Mouse (Mus musculus) neural tube, embryonic 12.5 days (tissue): ENCODE data around the gene Bicc1. TPM values are rescaled to one million over a fixed set of nuclear protein-coding genes. Genes with fewer than 3 reads are reported as not detected.

ENCODE experiments used
- ATAC-seq: fragments of 200-750 bp; cut with Nextera tagmentation; 2 replicates; pipeline ENCODE4 v1.8.0; 2017; ENCODE audit warnings: low read depth, mild to moderate bottlenecking, moderate TSS enrichment, moderate library complexity; ENCODE audit not compliant: low FRiP score
- H3K27ac ChIP-seq: fragments of 300-500 bp; sonication (generic); 2 replicates; pipeline ENCODE4 v1.5.1; 2016
- H3K27me3 ChIP-seq: fragments of 300-500 bp; sonication (generic); replicated peaks from 2 replicates; pipeline ENCODE4 v1.6.1; 2016; ENCODE audit warnings: mild to moderate bottlenecking
- H3K36me3 ChIP-seq: fragments of 300-500 bp; sonication (generic); 2 replicates; pipeline ENCODE4 v1.6.1; 2016; ENCODE audit warnings: mild to moderate bottlenecking
- H3K4me1 ChIP-seq: fragments of 300-500 bp; sonication (generic); 2 replicates; pipeline ENCODE4 v1.6.1; 2016
- H3K4me2 ChIP-seq: fragments of 300-500 bp; sonication (generic); replicated peaks from 2 replicates; pipeline ENCODE4 v1.6.1; 2016; ENCODE audit warnings: mild to moderate bottlenecking
- H3K4me3 ChIP-seq: fragments of 300-500 bp; sonication (generic); 2 replicates; pipeline ENCODE4 v1.5.1; 2016
- H3K9ac ChIP-seq: fragments of 300-500 bp; sonication (generic); 2 replicates; pipeline ENCODE4 v1.6.1; 2016; ENCODE audit warnings: mild to moderate bottlenecking
- H3K9me3 ChIP-seq: fragments of 300-500 bp; sonication (generic); 2 replicates; pipeline ENCODE4 v1.6.1; 2016; ENCODE audit warnings: mild to moderate bottlenecking
- WGBS: fragments of 180-500 bp; shearing (Covaris S2); methylation state at CpG from one replicate; pipeline ENCODE4 v1.1.7; 2016; 5-methylcytosine and 5-hydroxymethylcytosine counted together
- polyA plus RNA-seq: library from polyadenylated mRNA; unstranded; fragments of >200 nt; fragmentation: Nextera tagmentation; extraction: Ambion mirVana; gene quantifications from 2 replicates; pipeline ENCODE4 v1.2.1, GENCODE M21; 2016

Gene Bicc1
- polyA plus RNA-seq, 1 experiment from 2014 or later: 7.7 TPM

- no peak for ATAC-seq
- H3K27ac ChIP-seq: no peak overlapping the region
- H3K36me3 ChIP-seq: no peaks in the 10 kb centered on the region
- H3K9ac ChIP-seq: no peak overlapping the region
- no peak overlapping the region for H3K4me3 ChIP-seq
- H3K4me1 ChIP-seq: peaks cover 3% of the 10 kb centered on the region; the same call in 1 of the 2 replicates
- 93% methylated on average over 6 of the region's 6 CpGs for WGBS
- no peak overlapping the region for H3K4me2 ChIP-seq
- H3K27me3 ChIP-seq: no peaks in the 10 kb centered on the region
- no peaks in the 10 kb centered on the region for H3K9me3 ChIP-seq
These were observed 5.9 kb downstream of the Bicc1 start for GRCm38 (mm10) chr10:71153610-71154009.

DNA sequence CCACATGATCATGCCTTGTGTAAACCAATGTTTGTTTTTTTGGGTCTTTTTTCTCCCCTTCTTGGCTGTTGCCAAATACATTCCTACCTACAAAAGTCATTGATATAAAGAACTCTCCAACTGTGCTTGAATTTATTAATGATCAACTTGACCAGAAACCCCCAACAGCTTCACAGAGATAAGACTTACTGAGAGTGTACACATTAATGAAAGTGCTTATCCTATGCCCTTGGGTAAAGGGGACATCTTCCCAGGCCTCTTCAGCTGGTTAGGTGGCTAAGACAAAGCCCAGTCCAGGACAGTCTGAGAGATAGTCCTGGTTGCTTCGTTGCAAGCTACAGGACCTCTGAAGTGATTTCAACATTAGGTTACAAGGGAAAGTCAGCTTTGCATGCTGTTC lies 6.4 kb downstream of the Bicc1 start:
- Histone ChIP-seq H3K4me3 (no peak overlapping the region), H3K4me2 (no peak overlapping the region), H3K4me1 (no peaks in the 10 kb centered on the region), H3K27me3 (no peaks in the 10 kb centered on the region), H3K9ac (no peak overlapping the region), H3K9me3 (no peaks in the 10 kb centered on the region), H3K27ac (no peak overlapping the region), H3K36me3 (no peaks in the 10 kb centered on the region)
- 93% methylated on average over 1 of the region's 1 CpGs for WGBS
- no peak for ATAC-seq

- no peak overlapping the region for H3K27ac ChIP-seq
- no peaks in the 10 kb centered on the region for H3K27me3 ChIP-seq
- no peak overlapping the region for H3K4me2 ChIP-seq
- no peak overlapping the region for H3K4me3 ChIP-seq
- no peak overlapping the region for H3K9ac ChIP-seq
- no peak for ATAC-seq
- 89% methylated on average over 2 of the region's 2 CpGs for WGBS
- no peaks in the 10 kb centered on the region for H3K36me3 ChIP-seq
- H3K4me1 ChIP-seq: no peaks in the 10 kb centered on the region
- no peaks in the 10 kb centered on the region for H3K9me3 ChIP-seq
These were observed 9.0 kb downstream of the Bicc1 start for GRCm38 (mm10) chr10:71150486-71150885.

- WGBS: 92% methylated on average over 5 of the region's 5 CpGs
- H3K9me3 ChIP-seq: no peaks in the 10 kb centered on the region
- H3K4me3 ChIP-seq: no peak overlapping the region
- no peak overlapping the region for H3K27ac ChIP-seq
- H3K4me2 ChIP-seq: no peak overlapping the region
- H3K9ac ChIP-seq: no peak overlapping the region
- no peak for ATAC-seq
- no peaks in the 10 kb centered on the region for H3K27me3 ChIP-seq
- H3K36me3 ChIP-seq: no peaks in the 10 kb centered on the region
- no peaks in the 10 kb centered on the region for H3K4me1 ChIP-seq
These were observed 10.4 kb downstream of the Bicc1 start for GRCm38 (mm10) chr10:71148951-71149603.

DNA sequence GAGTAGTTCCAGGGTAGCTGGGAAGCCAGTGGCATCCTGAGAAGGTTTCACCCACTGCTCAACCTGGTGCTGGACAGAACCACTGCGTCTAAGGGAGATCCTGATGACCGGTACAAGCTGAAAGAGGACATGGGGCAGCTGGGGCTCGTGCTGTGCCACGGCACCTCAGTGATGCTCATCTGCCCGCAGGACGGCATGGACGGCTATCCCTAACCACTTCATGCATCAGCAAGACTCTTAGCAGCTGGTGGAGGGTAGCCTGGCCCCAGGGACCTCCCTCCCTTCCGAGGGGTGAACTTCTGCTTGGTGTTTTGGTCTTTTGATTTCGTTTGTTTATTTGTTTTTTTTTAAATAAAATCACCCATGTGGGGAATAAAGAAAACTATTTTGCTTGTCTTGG lies 11.3 kb downstream of the Bicc1 start:
- Histone ChIP-seq H3K36me3 (no peaks in the 10 kb centered on the region), H3K27me3 (no peaks in the 10 kb centered on the region), H3K9me3 (0 out of 2 replicates have a peak, but pooled peaks cover 5% of the 10 kb centered on the region), H3K4me1 (no peaks in the 10 kb centered on the region), H3K9ac (no peak overlapping the region), H3K4me3 (no peak overlapping the region), H3K4me2 (no peak overlapping the region), H3K27ac (no peak overlapping the region)
- ATAC-seq: no peak
- 88% methylated on average over 9 of the region's 9 CpGs for WGBS

GRCm38 (mm10) chr10:71146681-71147615 lies 12.6 kb downstream of the Bicc1 start:
- H3K27me3 ChIP-seq: no peaks in the 10 kb centered on the region
- no peak overlapping the region for H3K4me3 ChIP-seq
- no peak overlapping the region for H3K4me2 ChIP-seq
- H3K9me3 ChIP-seq: 0 out of 2 replicates have a peak, but pooled peaks cover 5% of the 10 kb centered on the region
- H3K4me1 ChIP-seq: no peaks in the 10 kb centered on the region
- ATAC-seq: no peak
- H3K36me3 ChIP-seq: no peaks in the 10 kb centered on the region
- no peak overlapping the region for H3K9ac ChIP-seq
- WGBS: 88% methylated on average over 15 of the region's 15 CpGs
- H3K27ac ChIP-seq: no peak overlapping the region

DNA sequence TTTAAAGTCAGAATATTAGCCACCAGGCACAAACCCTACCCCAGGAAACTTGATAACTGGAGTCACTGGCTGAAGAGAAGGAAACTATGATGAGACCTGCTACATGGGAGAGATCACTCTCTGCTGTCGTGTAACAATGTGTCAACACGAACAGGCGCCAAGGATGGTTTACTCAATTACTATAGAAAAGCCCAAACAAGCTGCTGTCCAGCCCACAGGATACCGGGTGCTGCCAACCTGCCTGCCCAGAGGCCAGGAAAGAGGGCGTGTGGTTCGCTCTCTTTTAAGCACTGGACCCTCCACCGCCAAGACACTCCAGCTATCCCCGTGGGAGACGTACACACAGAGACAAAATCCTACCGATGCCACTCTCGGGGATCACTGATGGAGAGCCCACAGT lies 13.7 kb downstream of the Bicc1 start:
- 80% methylated on average over 11 of the region's 11 CpGs for WGBS

DNA sequence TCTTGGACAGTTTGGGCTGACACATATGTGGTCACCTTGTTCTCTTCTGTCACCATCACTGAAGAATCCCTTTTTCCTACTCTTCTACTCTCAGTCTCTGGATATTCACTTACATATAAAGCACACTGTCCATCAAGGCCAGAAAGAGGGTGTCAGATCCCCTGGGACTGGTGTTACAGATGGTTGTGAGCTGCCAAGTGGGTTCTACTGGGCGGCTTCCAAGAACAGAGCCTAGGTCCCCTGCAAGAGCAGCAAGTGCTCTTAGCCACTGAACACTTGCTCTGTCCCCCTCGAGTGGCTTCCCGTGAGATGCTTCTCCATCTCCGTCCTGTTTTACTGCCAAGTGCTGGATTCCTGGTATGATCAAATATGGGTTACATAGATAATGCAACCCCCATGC lies 15.3 kb downstream of the Bicc1 start:
- Histone ChIP-seq H3K4me2 (no peak overlapping the region), H3K27me3 (no peaks in the 10 kb centered on the region), H3K4me1 (no peaks in the 10 kb centered on the region), H3K36me3 (no peaks in the 10 kb centered on the region), H3K9ac (no peak overlapping the region), H3K9me3 (0 out of 2 replicates have a peak, but pooled peaks cover 5% of the 10 kb centered on the region), H3K27ac (no peak overlapping the region), H3K4me3 (no peak overlapping the region)
- WGBS: 92% methylated on average over 4 of the region's 4 CpGs
- ATAC-seq: no peak

More for the DNA sequence above, 13.7 kb downstream of the Bicc1 start:
- Histone ChIP-seq H3K4me2 (no peak overlapping the region), H3K4me3 (no peak overlapping the region), H3K27ac (no peak overlapping the region), H3K9me3 (0 out of 2 replicates have a peak, but pooled peaks cover 5% of the 10 kb centered on the region), H3K4me1 (no peaks in the 10 kb centered on the region), H3K27me3 (no peaks in the 10 kb centered on the region), H3K36me3 (no peaks in the 10 kb centered on the region), H3K9ac (no peak overlapping the region)
- ATAC-seq: no peak

DNA sequence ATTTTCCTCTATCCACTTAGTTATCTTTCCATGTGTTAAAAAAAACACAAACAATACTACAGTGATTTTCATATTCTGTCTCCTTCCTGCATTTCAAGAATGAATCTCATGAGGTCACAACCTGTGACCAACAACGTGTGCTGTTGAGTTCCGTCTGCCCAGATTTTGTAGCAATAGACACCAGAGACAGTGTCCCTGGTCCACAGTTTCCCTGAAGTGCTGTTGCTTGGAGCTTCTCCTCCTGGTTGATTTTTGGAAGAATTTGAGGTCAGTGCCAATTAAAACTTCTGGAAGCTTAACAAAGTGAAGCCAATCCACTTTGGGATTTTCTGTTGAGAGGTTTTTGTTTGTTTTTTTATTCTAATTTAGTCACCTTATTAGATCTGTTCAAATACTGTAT lies 16.9 kb downstream of the Bicc1 start:
- ATAC-seq: no peak
- Histone ChIP-seq H3K9me3 (0 out of 2 replicates have a peak, but pooled peaks cover 5% of the 10 kb centered on the region), H3K36me3 (no peaks in the 10 kb centered on the region), H3K27me3 (no peaks in the 10 kb centered on the region), H3K27ac (no peak overlapping the region), H3K9ac (no peak overlapping the region), H3K4me3 (no peak overlapping the region), H3K4me2 (no peak overlapping the region), H3K4me1 (no peaks in the 10 kb centered on the region)
- 94% methylated on average over 2 of the region's 2 CpGs for WGBS

DNA sequence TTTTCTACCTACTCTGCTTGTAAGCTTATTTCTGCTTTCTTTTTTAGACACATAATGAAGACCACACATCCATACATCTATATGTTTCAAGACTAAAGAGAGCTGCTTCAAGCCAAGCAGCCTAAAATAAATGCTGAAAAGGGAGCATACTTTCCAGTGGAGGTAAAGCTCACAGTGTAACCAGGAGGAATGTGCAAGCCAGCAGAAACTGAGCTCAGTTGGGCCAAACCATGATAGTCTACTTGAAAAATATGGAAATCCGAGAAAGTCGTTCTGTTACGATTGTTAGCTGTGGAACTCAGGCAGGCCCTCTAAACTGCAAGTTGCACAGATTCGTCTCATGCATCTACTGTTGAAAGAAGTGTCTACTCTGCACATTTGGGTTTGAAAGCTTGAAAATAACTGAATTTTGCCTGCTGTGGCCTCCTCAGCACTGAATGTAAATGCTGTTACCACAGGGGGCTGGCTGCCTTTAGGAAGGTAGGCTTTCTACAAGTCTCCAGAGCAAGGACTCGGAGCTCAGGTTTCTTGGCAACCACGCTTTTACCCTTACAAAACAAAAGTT lies 19.1 kb downstream of the Bicc1 start:
- Histone ChIP-seq H3K4me1 (no peaks in the 10 kb centered on the region), H3K36me3 (no peaks in the 10 kb centered on the region), H3K4me2 (no peak overlapping the region), H3K9me3 (0 out of 2 replicates have a peak, but pooled peaks cover 5% of the 10 kb centered on the region), H3K27ac (no peak overlapping the region), H3K27me3 (no peaks in the 10 kb centered on the region), H3K9ac (no peak overlapping the region), H3K4me3 (no peak overlapping the region)
- 85% methylated on average over 6 of the region's 6 CpGs for WGBS
- no peak for ATAC-seq

DNA sequence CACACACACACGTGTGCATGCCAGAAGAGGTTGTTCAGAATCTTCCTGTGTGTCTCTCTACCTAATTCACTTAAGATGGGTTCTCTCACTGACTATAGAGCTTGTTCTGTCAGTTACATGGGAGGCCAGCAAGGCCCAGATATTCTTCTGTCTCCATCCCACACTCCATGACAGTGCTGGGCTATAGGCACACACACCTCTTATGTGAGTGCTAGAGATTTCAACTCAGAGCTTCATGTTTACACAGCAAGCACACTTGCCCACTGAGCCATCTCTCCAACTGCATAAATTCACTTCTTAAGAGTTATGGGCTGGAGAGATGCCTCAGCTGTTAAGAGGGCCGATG lies 20.7 kb downstream of the Bicc1 start:
- WGBS: 85% methylated on average over 2 of the region's 2 CpGs
- Histone ChIP-seq H3K4me2 (no peak overlapping the region), H3K9me3 (0 out of 2 replicates have a peak, but pooled peaks cover 5% of the 10 kb centered on the region), H3K36me3 (no peaks in the 10 kb centered on the region), H3K9ac (no peak overlapping the region), H3K4me3 (no peak overlapping the region), H3K27me3 (no peaks in the 10 kb centered on the region), H3K27ac (no peak overlapping the region), H3K4me1 (no peaks in the 10 kb centered on the region)
- no peak for ATAC-seq

DNA sequence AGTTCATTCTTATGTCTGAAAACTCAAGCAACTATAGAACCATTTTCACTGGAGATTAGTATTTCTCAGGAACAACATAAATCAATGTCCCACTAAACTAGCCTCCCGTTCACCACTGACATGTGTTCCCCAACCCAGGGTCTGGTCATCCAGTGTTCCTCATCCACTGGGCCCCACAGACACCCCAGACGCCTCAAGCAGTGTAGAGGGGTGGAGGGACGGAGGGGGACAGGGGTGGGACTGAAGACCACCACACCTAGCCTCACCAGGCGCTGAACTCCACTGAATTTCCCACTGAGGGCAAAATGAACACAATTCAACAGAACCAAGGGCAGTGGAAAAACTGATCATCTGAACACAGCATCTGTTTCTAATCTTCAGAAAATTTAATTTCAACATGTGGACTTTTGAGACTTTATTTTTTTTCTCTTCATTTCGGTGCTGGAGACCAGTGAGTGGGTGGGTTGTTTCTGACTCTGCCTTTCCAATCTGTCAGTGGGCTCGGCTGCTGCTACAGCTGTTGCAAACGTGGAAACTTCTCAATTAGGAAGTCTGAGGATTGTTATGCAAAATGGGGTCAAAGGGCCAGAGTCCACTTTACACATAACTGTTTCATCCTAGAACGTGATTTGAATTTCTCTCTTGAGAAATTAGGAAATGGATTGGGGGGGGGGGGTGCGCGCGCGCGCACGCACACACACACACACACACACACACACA lies 21.2 kb downstream of the Bicc1 start:
- 0 out of 2 replicates have a peak, but pooled peaks cover under 1% of the 10 kb centered on the region for H3K9me3 ChIP-seq
- ATAC-seq: no peak

More for the DNA sequence above, 21.2 kb downstream of the Bicc1 start:
- Histone ChIP-seq H3K27ac (no peak overlapping the region), H3K9ac (no peak overlapping the region), H3K4me1 (no peaks in the 10 kb centered on the region), H3K4me3 (no peak overlapping the region), H3K27me3 (no peaks in the 10 kb centered on the region), H3K4me2 (no peak overlapping the region), H3K36me3 (no peaks in the 10 kb centered on the region)
- 66% methylated on average over 13 of the region's 14 CpGs for WGBS
